Comparison of ENCODE assay signal across 8 mouse cellular contexts in genomic region chr11:32601528-32602323, GRCm38 (mm10). TPM values are rescaled to one million over a fixed set of nuclear protein-coding genes. Genes with fewer than 3 reads are reported as not detected.
A peak's percentile ranks its signal among the peaks of the same experiment; 100 is the strongest.
DNase-seq lines count a peak whose midpoint lies in the region; ATAC-seq lines count a peak whose summit lies in the region.

No protein-coding gene starts in this region.

- H3K9me3 ChIP-seq in heart, embryonic 13.5 days = no peaks in the 10 kb centered on the region

- ATAC-seq in heart, embryonic 13.5 days (ENCODE audit: extremely low read depth, insufficient number of reproducible peaks, low FRiP score, low TSS enrichment) = no peak

- H3K27me3 ChIP-seq in heart, embryonic 13.5 days (replicated peaks) = no peaks in the 10 kb centered on the region

- 34% methylated on average over 12 of the region's 12 CpGs for WGBS in heart, embryonic 13.5 days

- H3K4me1 ChIP-seq in heart, embryonic 13.5 days = peaks cover 34% of the 10 kb centered on the region

- H3K4me3 ChIP-seq in heart, embryonic 13.5 days = no peak overlapping the region

- intact Hi-C loops in left cerebral cortex, postnatal 4 days (cut with DNase I) = no loop called here
- intact Hi-C loops in left cerebral cortex, postnatal 10 days (cut with DNase I) = no loop called here

- H3K9ac ChIP-seq in heart, embryonic 13.5 days = peak overlapping the region; percentile 59

- no peak overlapping the region for H3K27ac ChIP-seq in heart, embryonic 13.5 days (replicated peaks)

- H3K36me3 ChIP-seq in heart, embryonic 13.5 days = 0 out of 2 replicates have a peak, but pooled peaks cover under 1% of the 10 kb centered on the region

- peak; percentile 47 for DNase-seq in left cerebral cortex, postnatal 4 days
- no peak for DNase-seq in left cerebral cortex, postnatal 10 days (ENCODE audit: extremely low spot score in 1 of 2, low spot score in 2 of 2)
- DNase-seq in kidney, postnatal 36 days = peak; percentile 61 to 71
- peak; percentile 66 for DNase-seq in retina, embryonic 14.5 days (ENCODE audit: low spot score)
- DNase-seq in thymus, adult 18-20 months = no peak
- DNase-seq in urinary bladder, postnatal 14 days (ENCODE audit: low spot score) = no peak
- DNase-seq in frontal cortex, postnatal 10 days (ENCODE audit: low spot score in 2 of 2) = no peak

- peak overlapping the region; percentile 46 for H3K4me2 ChIP-seq in heart, embryonic 13.5 days

RNA-seq across cellular contexts. Expression of gene Fbxw11, which starts 40.8 kb away (rescaled TPM):
- 100 to 1,000 TPM; 124 to 127 TPM for total RNA-seq in left cerebral cortex, postnatal 4 days (2021)
- total RNA-seq in left cerebral cortex, postnatal 10 days (2021) = 100 to 1,000 TPM; 116 to 119 TPM
- 59.6 and 60.8 TPM in 2 replicates for polyA plus RNA-seq in heart, embryonic 13.5 days (2015; fragmentation: Nextera tagmentation; extraction: Ambion mirVana)

Comparison
In these comparisons a context has a peak if more than half of its experiments do, and no peak if none do; other contexts are left out.
1. DNase-seq: peak in left cerebral cortex, postnatal 4 days (single experiment), kidney, postnatal 36 days (2 of 2) and retina, embryonic 14.5 days (single experiment); none in left cerebral cortex, postnatal 10 days (0 of 2), thymus, adult 18-20 months (0 of 2), urinary bladder, postnatal 14 days (single experiment) and frontal cortex, postnatal 10 days (0 of 2).